Mouse (Mus musculus) hindbrain, postnatal 0 days (tissue): ENCODE results near the gene Rpain. TPM values are rescaled to one million over a fixed set of nuclear protein-coding genes. Genes with fewer than 3 reads are reported as not detected.

Experiments
- ATAC-seq: fragments of 200-750 bp; cut with Nextera tagmentation; 2 replicates; pipeline ENCODE4 v1.8.0; 2017; ENCODE audit warnings: mild to moderate bottlenecking, moderate TSS enrichment, moderate library complexity
- DNase-seq: peaks from one replicate; pipeline ENCODE4 v3.0.0-alpha.2; 2015; ENCODE audit warnings: low spot score
- H3K27ac ChIP-seq: fragments of 300-500 bp; sonication (generic); 2 replicates; pipeline ENCODE4 v1.5.1; 2014; ENCODE audit warnings: mild to moderate bottlenecking
- H3K27me3 ChIP-seq: fragments of 300-500 bp; sonication (generic); 2 replicates; pipeline ENCODE4 v1.6.1; 2014; ENCODE audit warnings: low read length, mixed read lengths; ENCODE audit not compliant: insufficient read depth
- H3K36me3 ChIP-seq: fragments of 300-500 bp; sonication (generic); 2 replicates; pipeline ENCODE4 v1.6.1; 2014; ENCODE audit warnings: low read length, mixed read lengths; ENCODE audit not compliant: insufficient read depth
- H3K4me1 ChIP-seq: fragments of 300-500 bp; sonication (generic); 2 replicates; pipeline ENCODE4 v1.6.1; 2014; ENCODE audit warnings: antibody characterized with exemption, low read length, mixed read lengths; ENCODE audit not compliant: insufficient read depth
- H3K4me2 ChIP-seq: fragments of 300-500 bp; sonication (generic); 2 replicates; pipeline ENCODE4 v1.6.1; 2014; ENCODE audit warnings: low read depth, mild to moderate bottlenecking, low read length, moderate library complexity, mixed read lengths
- H3K4me3 ChIP-seq: fragments of 300-500 bp; sonication (generic); 2 replicates; pipeline ENCODE4 v1.5.1; 2014; ENCODE audit warnings: low read length
- H3K9ac ChIP-seq: fragments of 300-500 bp; sonication (generic); replicated peaks from 2 replicates; pipeline ENCODE4 v1.6.1; 2014; ENCODE audit warnings: mild to moderate bottlenecking, low read length, moderate library complexity, mixed read lengths
- H3K9me3 ChIP-seq: fragments of 300-500 bp; sonication (generic); 2 replicates; pipeline ENCODE4 v1.6.1; 2016; ENCODE audit warnings: low read length, mixed read lengths
- CTCF ChIP-seq: IDR thresholded peaks from 2 replicates; pipeline ENCODE4 v1.5.1; 2016; ENCODE audit warnings: antibody characterized with exemption, control low read depth, low read depth
- WGBS: fragments of 180-500 bp; shearing (Covaris S2); extraction: QIAGEN DNeasy Blood & Tissue Kit; methylation state at CpG from one replicate; pipeline ENCODE4 v1.1.7; 2014; 5-methylcytosine and 5-hydroxymethylcytosine counted together
- polyA plus RNA-seq: library from polyadenylated mRNA; unstranded; fragments of >200 nt; fragmentation: Nextera tagmentation; extraction: Ambion mirVana; gene quantifications from 2 replicates; pipeline ENCODE4 v1.2.1, GENCODE M21; 2015
- total RNA-seq: library from RNA; depleted of rRNA; stranded (reverse); fragments of >200 nt; gene quantifications from 2 replicates; pipeline ENCODE4 v1.2.3, GENCODE M21; 2014; rRNA removed

Rpain gene
- total RNA-seq (17.7 and 47.2 TPM in 2 replicates), polyA plus RNA-seq (65.8 and 66.7 TPM in 2 replicates)

- DNase-seq (peak; percentile 97), ATAC-seq (peak; percentile 99)
- WGBS: under 1% methylated on average over 43 of the region's 43 CpGs
- no peaks in the 10 kb centered on the region for H3K27me3 ChIP-seq
- no peaks in the 10 kb centered on the region for H3K9me3 ChIP-seq
- H3K4me1 ChIP-seq: peaks cover 8% of the 10 kb centered on the region; the same call in 1 of the 2 replicates
- no peak for TF ChIP-seq CTCF
- H3K27ac ChIP-seq: peak within 1 kb of the TSS; percentile 92
- H3K9ac ChIP-seq: peak within 1 kb of the TSS; percentile 87
- H3K4me3 ChIP-seq: peak within 1 kb of the TSS; percentile 95
- peaks cover 30% of the 10 kb centered on the region for H3K36me3 ChIP-seq
- H3K4me2 ChIP-seq: peak within 1 kb of the TSS; percentile 92
Measured at GRCm38 (mm10) chr11:70969821-70970559, at the start of gene Rpain, which contains the start of gene Nup88. Gene Rpain, plus strand, starts transcription at chr11:70970213. Gene Nup88, minus strand, starts transcription at chr11:70969973.

- no peak for TF ChIP-seq CTCF
- WGBS: 83% methylated on average over 5 of the region's 5 CpGs
- peaks cover 18% of the 10 kb centered on the region for H3K36me3 ChIP-seq
- no peak overlapping the region for H3K27ac ChIP-seq
- no peak overlapping the region for H3K4me2 ChIP-seq
- H3K9ac ChIP-seq: no peak overlapping the region
- H3K27me3 ChIP-seq: no peaks in the 10 kb centered on the region
- H3K4me3 ChIP-seq: no peak overlapping the region
- H3K4me1 ChIP-seq: no peaks in the 10 kb centered on the region
- H3K9me3 ChIP-seq: no peaks in the 10 kb centered on the region
- DNase-seq: no peak
- ATAC-seq: no peak
Measured at GRCm38 (mm10) chr11:70931461-70931860, 38.6 kb upstream of the Rpain start.

- Histone ChIP-seq H3K36me3 (peaks cover 47% of the 10 kb centered on the region), H3K9ac (no peak overlapping the region), H3K9me3 (no peaks in the 10 kb centered on the region), H3K27ac (no peak overlapping the region), H3K4me3 (no peak overlapping the region), H3K4me2 (no peak overlapping the region), H3K27me3 (no peaks in the 10 kb centered on the region), H3K4me1 (no peaks in the 10 kb centered on the region)
- 89% methylated on average over 7 of the region's 7 CpGs for WGBS
- DNase-seq: peak; percentile 8
- peak; percentile 38; the same call in 1 of the 2 replicates for TF ChIP-seq CTCF
- 0 out of 2 replicates have a peak, but pooled peaks have one; percentile 29 for ATAC-seq
Measured at GRCm38 (mm10) chr11:70935316-70935715, 34.7 kb upstream of the Rpain start.

- no peak overlapping the region for H3K4me3 ChIP-seq
- H3K4me1 ChIP-seq: no peaks in the 10 kb centered on the region
- DNase-seq (no peak), ATAC-seq (no peak)
- peak; percentile 15; the same call in 1 of the 2 replicates for TF ChIP-seq CTCF
- no peak overlapping the region for H3K4me2 ChIP-seq
- no peaks in the 10 kb centered on the region for H3K9me3 ChIP-seq
- H3K27ac ChIP-seq: no peak overlapping the region
- H3K9ac ChIP-seq: no peak overlapping the region
- H3K36me3 ChIP-seq: peaks cover 61% of the 10 kb centered on the region
- no peaks in the 10 kb centered on the region for H3K27me3 ChIP-seq
- WGBS: 93% methylated on average over 1 of the region's 1 CpGs
Measured at GRCm38 (mm10) chr11:70942596-70942995, 27.4 kb upstream of the Rpain start.

DNA sequence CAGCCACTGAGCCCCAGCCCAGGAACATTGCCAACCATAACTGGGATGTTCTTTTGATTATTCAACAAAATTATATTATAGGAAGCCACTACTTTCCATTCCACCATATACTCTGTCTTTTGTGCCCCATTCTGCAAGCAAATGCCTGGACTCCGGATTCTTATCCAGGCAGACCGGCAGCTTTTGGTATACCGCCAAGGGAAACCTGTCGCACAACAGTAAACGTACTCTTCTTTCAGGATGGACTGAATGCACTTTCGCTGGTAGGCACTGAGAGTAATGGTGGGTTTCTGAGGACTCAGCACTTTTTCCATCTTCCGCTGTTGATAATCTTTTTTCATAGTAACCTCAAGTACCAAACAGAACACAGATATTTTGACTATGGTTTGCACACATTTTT lies 26.4 kb upstream of the Rpain start:
- 91% methylated on average over 7 of the region's 7 CpGs for WGBS
- no peak for DNase-seq
- no peak for TF ChIP-seq CTCF
- no peak overlapping the region for H3K4me2 ChIP-seq
- no peak overlapping the region for H3K27ac ChIP-seq
- no peak overlapping the region for H3K4me3 ChIP-seq
- no peaks in the 10 kb centered on the region for H3K27me3 ChIP-seq
- no peaks in the 10 kb centered on the region for H3K9me3 ChIP-seq
- ATAC-seq: no peak
- H3K36me3 ChIP-seq: peaks cover 63% of the 10 kb centered on the region
- no peak overlapping the region for H3K9ac ChIP-seq
- H3K4me1 ChIP-seq: no peaks in the 10 kb centered on the region

- H3K9me3 ChIP-seq: no peaks in the 10 kb centered on the region
- WGBS: 85% methylated on average over 4 of the region's 4 CpGs
- H3K27me3 ChIP-seq: no peaks in the 10 kb centered on the region
- no peak overlapping the region for H3K9ac ChIP-seq
- H3K4me3 ChIP-seq: no peak overlapping the region
- no peak overlapping the region for H3K27ac ChIP-seq
- H3K4me1 ChIP-seq: no peaks in the 10 kb centered on the region
- ATAC-seq (no peak), DNase-seq (no peak)
- no peak overlapping the region for H3K4me2 ChIP-seq
- TF ChIP-seq CTCF: no peak
- peaks cover 63% of the 10 kb centered on the region for H3K36me3 ChIP-seq
Measured at GRCm38 (mm10) chr11:70944935-70945817, 24.8 kb upstream of the Rpain start.
